Mouse (Mus musculus): ENCODE results near the gene Zglp1. TPM values are rescaled to one million over a fixed set of nuclear protein-coding genes. Genes with fewer than 3 reads are reported as not detected.
A peak's percentile ranks its signal among the peaks of the same experiment; 100 is the strongest.

Gene Zglp1
- total RNA-seq, 1 experiment = 1.3 TPM

DNA sequence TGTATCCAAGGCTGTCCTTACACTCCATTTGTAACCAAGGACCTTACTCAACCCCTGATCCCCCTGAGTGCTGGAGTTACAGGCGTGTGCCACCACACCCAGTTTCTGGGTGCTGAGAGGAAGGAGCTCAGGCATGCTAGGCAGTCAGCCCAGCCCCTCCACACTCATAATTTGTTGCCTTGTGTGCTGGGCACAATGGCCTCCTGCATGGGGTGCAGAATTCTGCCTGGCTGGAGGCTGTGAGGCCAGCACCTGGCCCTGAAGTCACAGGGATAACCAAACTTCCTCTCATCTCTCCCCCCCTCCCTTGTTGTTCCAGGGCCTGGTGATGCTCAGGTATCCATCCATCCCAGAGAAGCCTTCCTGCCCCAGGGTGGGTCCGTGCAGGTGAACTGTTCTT lies 48.3 kb downstream of the Zglp1 start:
- no peak for DNase-seq (ENCODE audit: low read depth, low spot score)
- no peak overlapping the region for H3K27ac ChIP-seq (ENCODE audit: insufficient read depth, low read depth, low read length, poor library complexity, severe bottlenecking)
- in situ Hi-C loops (cut with MboI; ENCODE audit: low sequenced_read_pairs in 2 of 2, unreplicated experiment in 2 of 2) = no loop called here
- H3K4me1 ChIP-seq (ENCODE audit: control insufficient read depth in 2 of 2, insufficient read depth in 2 of 2, low read length in 2 of 2, poor library complexity in 1 of 2) = peaks cover 8 to 16% of the 10 kb centered on the region in 2 experiments; a peak in 3 of 4 replicates
- TF ChIP-seq MAFK (IDR thresholded peaks at IDR 0.05; ENCODE audit: insufficient read depth, low read depth, low read length) = no peak
- no peak for TF ChIP-seq ZNF384 (IDR thresholded peaks at IDR 0.05; ENCODE audit: low read depth, low read length)
- TF ChIP-seq CHD2 (IDR thresholded peaks at IDR 0.05; ENCODE audit: low read depth, low read length) = no peak
- H3K36me3 ChIP-seq (ENCODE audit: control insufficient read depth, insufficient read depth, low read length, poor library complexity, severe bottlenecking) = peaks cover 35% of the 10 kb centered on the region
- no peaks in the 10 kb centered on the region for H3K9me3 ChIP-seq (ENCODE audit: control insufficient read depth, insufficient read depth, low read depth, low read length)
- no peak overlapping the region for H3K9ac ChIP-seq (ENCODE audit: insufficient read depth, low read depth, low read length, poor library complexity, severe bottlenecking)
- no peak overlapping the region for H3K4me3 ChIP-seq (ENCODE audit: insufficient read depth in 1 of 2, low read depth in 1 of 2, low read length in 2 of 2, poor library complexity in 1 of 2, severe bottlenecking in 1 of 2)

DNA sequence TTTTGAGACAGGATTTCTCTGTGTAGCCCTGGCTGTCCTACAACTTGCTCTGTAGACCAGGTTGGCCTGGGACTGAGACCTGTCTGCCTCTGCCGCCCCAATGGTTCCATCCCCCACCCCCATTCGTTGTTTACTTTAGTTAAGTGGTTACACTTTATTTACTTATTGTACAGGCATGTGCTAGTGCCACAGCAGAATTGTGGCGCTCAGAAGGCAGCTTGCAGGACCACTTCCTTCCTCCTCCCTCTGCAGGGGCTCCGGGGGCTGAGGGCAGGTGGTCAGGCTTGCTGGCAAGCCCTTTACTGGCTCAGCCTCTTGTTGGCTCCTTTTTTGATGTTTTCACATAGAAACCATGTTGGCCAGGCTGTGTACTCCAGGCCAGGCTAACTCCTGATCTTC lies 49.7 kb downstream of the Zglp1 start:
- TF ChIP-seq CHD2 (IDR thresholded peaks at IDR 0.05; ENCODE audit: low read depth, low read length) (no peak), MAFK (IDR thresholded peaks at IDR 0.05; ENCODE audit: insufficient read depth, low read depth, low read length) (no peak), HCFC1 (IDR thresholded peaks at IDR 0.05; ENCODE audit: borderline replicate concordance, insufficient read depth, low read length) (no peak), ZNF384 (IDR thresholded peaks at IDR 0.05; ENCODE audit: low read depth, low read length) (no peak), ZC3H11A (IDR thresholded peaks at IDR 0.05; ENCODE audit: borderline replicate concordance, low read depth, low read length) (no peak)
- peak overlapping the region; percentile 87 to 92 for H3K4me3 ChIP-seq (ENCODE audit: insufficient read depth in 1 of 2, low read depth in 1 of 2, low read length in 2 of 2, poor library complexity in 1 of 2, severe bottlenecking in 1 of 2)
- in situ Hi-C loops (cut with MboI; ENCODE audit: low sequenced_read_pairs in 2 of 2, unreplicated experiment in 2 of 2) = no loop called here

DNA sequence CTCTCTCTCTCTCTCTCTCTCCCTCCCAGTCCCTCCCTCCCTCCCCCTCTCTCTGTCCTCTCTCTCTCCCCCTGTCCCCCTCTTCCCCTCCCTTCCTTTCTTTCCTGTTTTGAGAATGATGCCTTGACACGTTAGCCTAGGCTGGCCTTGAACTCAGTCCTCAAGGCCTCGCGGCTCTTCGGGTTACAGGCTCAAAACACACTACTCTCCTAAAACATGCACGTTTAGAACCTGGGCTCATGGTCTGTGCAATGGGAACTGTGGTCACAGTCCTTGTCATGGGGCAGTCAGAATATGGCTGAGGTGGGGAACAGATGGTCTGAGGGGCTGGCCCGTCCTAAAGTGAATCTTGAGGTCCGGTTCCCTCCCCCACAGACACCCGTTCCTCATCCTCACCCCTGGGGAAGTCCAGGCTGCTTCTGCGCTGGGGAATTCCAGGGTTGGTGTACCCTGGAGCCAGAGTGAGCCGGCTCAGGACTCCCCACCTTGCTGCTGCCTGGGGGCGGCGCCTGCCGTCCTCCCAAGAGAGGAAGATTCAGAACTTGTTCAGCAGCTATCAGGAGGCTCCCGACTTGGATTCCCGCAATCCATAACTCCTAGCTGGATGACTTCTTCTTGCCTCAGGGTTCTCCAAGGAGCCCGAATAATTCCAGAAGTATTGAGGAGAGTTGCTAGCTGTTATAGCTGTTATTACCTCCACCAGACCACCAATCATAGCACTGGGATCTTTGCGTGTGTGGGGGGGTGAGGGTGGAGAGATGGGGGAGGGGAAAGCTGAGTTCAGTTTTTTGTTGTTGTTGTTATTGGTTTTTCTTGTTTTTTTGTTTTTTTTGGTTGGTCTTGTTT lies 50.3 kb downstream of the Zglp1 start:
- Histone ChIP-seq H3K9me3 (ENCODE audit: control insufficient read depth, insufficient read depth, low read depth, low read length) (no peaks in the 10 kb centered on the region), H3K4me1 (ENCODE audit: control insufficient read depth in 2 of 2, insufficient read depth in 2 of 2, low read length in 2 of 2, poor library complexity in 1 of 2) (peaks cover 8 to 16% of the 10 kb centered on the region in 2 experiments; a peak in 3 of 4 replicates), H3K9ac (ENCODE audit: insufficient read depth, low read depth, low read length, poor library complexity, severe bottlenecking) (peak overlapping the region; percentile 85), H3K36me3 (ENCODE audit: control insufficient read depth, insufficient read depth, low read length, poor library complexity, severe bottlenecking) (peaks cover 25% of the 10 kb centered on the region), H3K4me3 (ENCODE audit: insufficient read depth in 1 of 2, low read depth in 1 of 2, low read length in 2 of 2, poor library complexity in 1 of 2, severe bottlenecking in 1 of 2) (peak overlapping the region; percentile 87 to 92), H3K27ac (ENCODE audit: insufficient read depth, low read depth, low read length, poor library complexity, severe bottlenecking) (peak overlapping the region; percentile 63; the same call in 1 of the 2 replicates)
- TF ChIP-seq CHD2 (IDR thresholded peaks at IDR 0.05; ENCODE audit: low read depth, low read length) = no peak
- TF ChIP-seq MAFK (IDR thresholded peaks at IDR 0.05; ENCODE audit: insufficient read depth, low read depth, low read length) = no peak
- no peak for TF ChIP-seq HCFC1 (IDR thresholded peaks at IDR 0.05; ENCODE audit: borderline replicate concordance, insufficient read depth, low read length)
- no peak for TF ChIP-seq ZC3H11A (IDR thresholded peaks at IDR 0.05; ENCODE audit: borderline replicate concordance, low read depth, low read length)
- no peak for TF ChIP-seq ZNF384 (IDR thresholded peaks at IDR 0.05; ENCODE audit: low read depth, low read length)
- no peak for DNase-seq (ENCODE audit: low read depth, low spot score)
- in situ Hi-C loops (cut with MboI; ENCODE audit: low sequenced_read_pairs in 2 of 2, unreplicated experiment in 2 of 2) = no loop called here

More for the DNA sequence above, 49.7 kb downstream of the Zglp1 start:
- Histone ChIP-seq H3K27ac (ENCODE audit: insufficient read depth, low read depth, low read length, poor library complexity, severe bottlenecking) (no peak overlapping the region), H3K4me1 (ENCODE audit: control insufficient read depth in 2 of 2, insufficient read depth in 2 of 2, low read length in 2 of 2, poor library complexity in 1 of 2) (peaks cover 8 to 16% of the 10 kb centered on the region in 2 experiments; a peak in 3 of 4 replicates), H3K36me3 (ENCODE audit: control insufficient read depth, insufficient read depth, low read length, poor library complexity, severe bottlenecking) (peaks cover 31% of the 10 kb centered on the region), H3K9ac (ENCODE audit: insufficient read depth, low read depth, low read length, poor library complexity, severe bottlenecking) (peak overlapping the region; percentile 50; the same call in 1 of the 2 replicates), H3K9me3 (ENCODE audit: control insufficient read depth, insufficient read depth, low read depth, low read length) (no peaks in the 10 kb centered on the region)
- DNase-seq (ENCODE audit: low read depth, low spot score) = no peak

DNA sequence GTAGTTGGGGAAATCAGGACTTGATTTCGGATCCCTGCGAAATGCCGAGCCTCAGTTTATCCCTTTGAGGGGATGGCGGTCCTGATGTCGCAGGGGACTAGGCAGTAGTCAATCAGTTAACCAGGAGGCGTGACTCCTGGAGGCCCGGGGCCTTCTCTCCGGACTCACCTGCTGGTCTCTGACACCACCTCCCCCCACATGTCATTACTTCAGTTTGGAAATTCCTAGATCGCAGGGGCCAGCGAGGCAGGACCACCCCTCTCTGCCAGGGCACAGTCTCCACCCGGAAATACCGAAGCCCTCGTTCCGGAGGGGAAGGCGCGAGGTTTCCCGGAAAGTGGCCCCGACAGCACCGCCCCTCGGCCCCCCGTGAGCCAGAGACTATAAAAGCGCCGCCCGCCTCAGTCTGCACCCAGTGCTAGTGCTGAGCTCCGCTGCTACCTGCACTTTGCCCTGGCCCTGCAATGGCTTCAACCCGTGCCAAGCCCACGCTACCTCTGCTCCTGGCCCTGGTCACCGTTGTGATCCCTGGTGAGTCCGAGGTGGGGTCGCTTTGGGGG lies 51.2 kb downstream of the Zglp1 start, which contains the start of gene Icam1:
Gene Icam1, plus strand, starts transcription at position 415 of the 560 bp plus-strand sequence.
- peak; percentile 65; the same call in 1 of the 2 replicates for TF ChIP-seq HCFC1 (IDR thresholded peaks at IDR 0.05; ENCODE audit: borderline replicate concordance, insufficient read depth, low read length)
- TF ChIP-seq ZNF384 (IDR thresholded peaks at IDR 0.05; ENCODE audit: low read depth, low read length) = no peak
- TF ChIP-seq MAFK (IDR thresholded peaks at IDR 0.05; ENCODE audit: insufficient read depth, low read depth, low read length) = no peak
- TF ChIP-seq CHD2 (IDR thresholded peaks at IDR 0.05; ENCODE audit: low read depth, low read length) = no peak
- in situ Hi-C loops (cut with MboI; ENCODE audit: low sequenced_read_pairs in 2 of 2, unreplicated experiment in 2 of 2) = no loop called here
- DNase-seq (ENCODE audit: low read depth, low spot score) = no peak
- peaks cover 18% of the 10 kb centered on the region for H3K36me3 ChIP-seq (ENCODE audit: control insufficient read depth, insufficient read depth, low read length, poor library complexity, severe bottlenecking)
- peak within 1 kb of the TSS; percentile 85 for H3K9ac ChIP-seq (ENCODE audit: insufficient read depth, low read depth, low read length, poor library complexity, severe bottlenecking)
- H3K27ac ChIP-seq (ENCODE audit: insufficient read depth, low read depth, low read length, poor library complexity, severe bottlenecking) = peak within 1 kb of the TSS; percentile 85
- H3K4me3 ChIP-seq (ENCODE audit: insufficient read depth in 1 of 2, low read depth in 1 of 2, low read length in 2 of 2, poor library complexity in 1 of 2, severe bottlenecking in 1 of 2) = peak within 1 kb of the TSS; percentile 87 to 92
- no peaks in the 10 kb centered on the region for H3K9me3 ChIP-seq (ENCODE audit: control insufficient read depth, insufficient read depth, low read depth, low read length)
- H3K4me1 ChIP-seq (ENCODE audit: control insufficient read depth in 2 of 2, insufficient read depth in 2 of 2, low read length in 2 of 2, poor library complexity in 1 of 2) = peaks cover 8 to 17% of the 10 kb centered on the region in 2 experiments; a peak in 3 of 4 replicates
